Mouse (Mus musculus): ENCODE results near the gene Spaca6.

DNA sequence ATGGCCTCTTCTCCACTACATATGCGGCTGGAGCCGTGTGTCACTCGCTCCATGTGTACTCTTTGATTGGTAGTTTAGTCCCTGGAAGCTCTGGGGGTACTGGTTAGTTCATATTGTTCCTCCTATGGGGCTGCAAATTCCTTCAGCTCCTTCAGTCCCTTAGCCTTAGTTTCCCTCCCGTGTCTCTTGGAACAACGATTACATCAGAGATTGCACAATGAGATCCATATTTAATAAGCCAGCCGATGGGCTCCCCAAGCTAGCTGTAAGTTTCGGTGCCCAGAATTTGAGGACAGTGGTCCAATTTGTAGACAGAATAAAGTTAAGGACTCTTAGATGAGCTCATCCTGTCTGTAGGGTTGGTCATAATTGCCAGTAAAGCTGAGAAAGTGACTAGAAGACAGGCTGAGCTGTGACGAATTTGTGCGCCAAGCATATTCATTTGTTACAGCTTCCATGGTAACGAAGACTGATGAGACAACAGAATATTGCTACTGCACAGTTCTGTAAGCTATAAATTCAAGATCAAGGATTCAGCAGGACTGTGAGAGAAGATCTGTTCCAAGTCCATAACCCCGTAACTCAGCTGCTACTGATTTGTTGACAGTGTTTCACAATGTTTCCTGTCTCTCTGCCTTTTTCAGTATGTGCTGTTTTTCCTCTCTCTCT, 40.0 kb downstream of the Spaca6 start:
- no peak for TF ChIP-seq CTCF (IDR thresholded peaks at IDR 0.05; ENCODE audit: low read depth, low read length)
- no peak for TF ChIP-seq GATA1 (IDR thresholded peaks at IDR 0.05; ENCODE audit: borderline replicate concordance, low read length)
- TF ChIP-seq TAL1 (conservative IDR thresholded peaks at IDR 0.05; ENCODE audit: low read depth, low read length) = no peak
